Mouse (Mus musculus) erythroblast, embryonic 14.5 days (primary cell): ENCODE results near the gene Rrp1.

ENCODE experiments used
- GATA1 ChIP-seq: IDR thresholded peaks from 2 replicates; pipeline ENCODE4 v1.6.1; 2012; ENCODE audit warnings: low read length, inconsistent platforms, mixed read lengths
- TAL1 ChIP-seq: IDR thresholded peaks from 3 replicates; pipeline ENCODE4 v1.6.1; 2012; ENCODE audit warnings: low read length, inconsistent platforms, mixed read lengths

- no peak for TF ChIP-seq GATA1
- no peak for TF ChIP-seq TAL1
Measured at GRCm38 (mm10) chr10:78401127-78401526, 11.7 kb downstream of the Rrp1 start.
